Mouse (Mus musculus): ENCODE measurements at regions not wholly inside any gene's neighbourhood (a gene's known extent, or its start where the extent isn't known, plus 50 kb on each side); places are given as distances from the start of the nearest gene placed in this dataset.

GRCm38 (mm10) chr16:26169382-26169781 is 63.8 kb upstream of the P3h2 start:
- no peak for DNase-seq (ENCODE audit: low read depth, low spot score)

- DNase-seq (ENCODE audit: low read depth, low spot score): no peak
Observed at GRCm38 (mm10) chr16:26168216-26168615, 62.6 kb upstream of the P3h2 start.

GRCm38 (mm10) chr16:26164066-26164465 is 58.5 kb upstream of the P3h2 start:
- DNase-seq (ENCODE audit: low read depth, low spot score): no peak

GRCm38 (mm10) chr16:26163401-26163800 is 57.8 kb upstream of the P3h2 start:
- no peak for DNase-seq (ENCODE audit: low read depth, low spot score)

GRCm38 (mm10) chr16:26157606-26158005 is 52.0 kb upstream of the P3h2 start:
- DNase-seq (ENCODE audit: low read depth, low spot score): no peak
